Mouse (Mus musculus): ENCODE measurements at regions not wholly inside any gene's neighbourhood (a gene's known extent, or its start where the extent isn't known, plus 50 kb on each side); places are given as distances from the start of the nearest gene placed in this dataset.

GRCm38 (mm10) chr19:23089081-23089480 lies 51.9 kb upstream of the Klf9 start:
- DNase-seq (ENCODE audit: low read depth) = no peak

- no peak for DNase-seq (ENCODE audit: low read depth)
Measured at GRCm38 (mm10) chr19:23089761-23090514, 51.1 kb upstream of the Klf9 start.

All from NIH3T3 (cell line).